Mouse (Mus musculus) forebrain, embryonic 16.5 days (tissue): Measurements from ENCODE around the gene Ssna1. TPM values are rescaled to one million over a fixed set of nuclear protein-coding genes. Genes with fewer than 3 reads are reported as not detected.

Source experiments
- ATAC-seq: fragments of 200-750 bp; cut with Nextera tagmentation; 2 replicates; pipeline ENCODE4 v1.8.0; 2017; ENCODE audit warnings: mild to moderate bottlenecking, moderate library complexity
- H3K27ac ChIP-seq: fragments of 300-500 bp; sonication (generic); 2 replicates; pipeline ENCODE4 v1.5.1; 2014; ENCODE audit warnings: low read length, control low read depth
- H3K27me3 ChIP-seq: fragments of 300-500 bp; sonication (generic); replicated peaks from 2 replicates; pipeline ENCODE4 v1.6.1; 2014; ENCODE audit warnings: low read length; ENCODE audit not compliant: control insufficient read depth, insufficient read depth
- H3K36me3 ChIP-seq: fragments of 300-500 bp; sonication (generic); 2 replicates; pipeline ENCODE4 v1.6.1; 2014; ENCODE audit not compliant: control insufficient read depth, insufficient read depth
- H3K4me1 ChIP-seq: fragments of 300-500 bp; sonication (generic); replicated peaks from 2 replicates; pipeline ENCODE4 v1.6.1; 2014; ENCODE audit warnings: low read length; ENCODE audit not compliant: control insufficient read depth, insufficient read depth
- H3K4me2 ChIP-seq: fragments of 300-500 bp; sonication (generic); 2 replicates; pipeline ENCODE4 v1.6.1; 2014; ENCODE audit warnings: mild to moderate bottlenecking, low read length, control low read depth
- H3K4me3 ChIP-seq: fragments of 300-500 bp; sonication (generic); replicated peaks from 2 replicates; pipeline ENCODE4 v1.5.1; 2014; ENCODE audit warnings: mild to moderate bottlenecking, low read length, control low read depth
- H3K9ac ChIP-seq: fragments of 300-500 bp; sonication (generic); replicated peaks from 2 replicates; pipeline ENCODE4 v1.6.1; 2014; ENCODE audit warnings: low read depth, low read length, control low read depth
- H3K9me3 ChIP-seq: fragments of 300-500 bp; sonication (generic); 2 replicates; pipeline ENCODE4 v1.6.1; 2016; ENCODE audit warnings: low read length; ENCODE audit not compliant: control insufficient read depth
- WGBS: fragments of 180-500 bp; shearing (Covaris S2); extraction: QIAGEN DNeasy Blood & Tissue Kit; methylation state at CpG from one replicate; pipeline ENCODE4 v1.1.7; 2014; 5-methylcytosine and 5-hydroxymethylcytosine counted together
- polyA plus RNA-seq: library from polyadenylated mRNA; unstranded; fragments of >200 nt; fragmentation: Nextera tagmentation; extraction: Ambion mirVana; gene quantifications from 2 replicates; pipeline ENCODE4 v1.2.1, GENCODE M21; 2015

The Ssna1 gene
- polyA plus RNA-seq, 1 experiment from 2014 or later: 204 TPM

DNA sequence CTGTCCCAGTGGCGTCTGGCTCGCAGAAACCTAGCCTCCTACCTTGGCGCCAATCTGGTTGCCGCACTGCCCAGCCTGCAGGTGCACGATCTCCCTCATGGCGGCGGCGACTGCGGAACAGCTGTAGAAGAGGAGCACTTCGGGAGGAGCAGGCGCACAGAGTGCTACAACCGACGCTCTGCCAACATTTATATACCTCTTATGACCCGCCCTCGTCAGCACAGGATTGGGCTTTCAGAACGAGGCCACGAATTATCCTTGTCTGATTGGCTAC is 47.8 kb downstream of the Ssna1 start, which contains the start of gene Tubb4b:
Gene Tubb4b (minus strand): TSS at position 211 of the 274 bp plus-strand sequence.
- H3K4me3 ChIP-seq: peak within 1 kb of the TSS; percentile 93
- H3K4me1 ChIP-seq: peaks cover 17% of the 10 kb centered on the region
- H3K27ac ChIP-seq: peak within 1 kb of the TSS; percentile 98
- no peak for ATAC-seq
- peak within 1 kb of the TSS; percentile 64 for H3K4me2 ChIP-seq
- H3K36me3 ChIP-seq: no peaks in the 10 kb centered on the region
- peak within 1 kb of the TSS; percentile 81 for H3K9ac ChIP-seq
- WGBS: 0% methylated on average over 17 of the region's 17 CpGs
- H3K27me3 ChIP-seq: no peaks in the 10 kb centered on the region
- no peaks in the 10 kb centered on the region for H3K9me3 ChIP-seq

DNA sequence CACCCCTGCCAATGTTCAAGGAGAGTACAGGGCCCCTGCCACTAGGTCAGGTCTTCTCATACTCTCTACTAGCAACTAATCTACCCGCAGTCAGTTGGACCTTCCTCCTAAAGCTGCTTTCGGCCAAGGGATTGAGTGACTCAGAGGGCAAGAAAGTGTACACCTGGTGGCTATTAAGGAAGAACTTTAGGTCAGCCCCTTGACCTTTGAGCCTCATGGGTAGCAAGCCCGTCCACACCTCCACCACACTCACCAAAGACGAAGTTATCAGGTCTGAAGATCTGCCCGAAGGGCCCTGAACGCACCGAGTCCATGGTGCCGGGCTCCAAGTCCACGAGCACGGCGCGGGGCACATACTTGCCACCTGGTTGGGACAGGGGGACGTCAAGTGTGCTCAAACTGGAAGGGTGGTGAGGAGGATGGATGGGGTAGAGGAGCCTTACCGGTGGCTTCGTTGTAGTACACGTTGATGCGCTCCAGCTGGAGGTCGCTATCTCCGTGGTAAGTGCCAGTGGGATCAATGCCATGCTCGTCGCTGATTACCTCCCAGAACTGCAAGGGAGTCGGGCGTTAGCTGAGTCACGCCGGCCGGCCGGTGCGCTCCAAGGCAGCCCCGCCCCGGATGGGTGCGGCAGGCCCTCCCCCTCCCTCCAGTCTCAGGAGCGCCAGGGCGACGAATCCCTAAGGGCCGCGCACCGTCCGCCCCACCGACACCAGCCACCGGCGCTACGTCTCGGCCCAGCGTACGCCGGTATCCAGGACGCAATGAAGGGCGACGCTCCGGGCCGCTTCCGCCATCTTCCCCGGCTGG is 48.4 kb downstream of the Ssna1 start:
- peak overlapping the region; percentile 93 for H3K4me3 ChIP-seq
- H3K4me1 ChIP-seq: peaks cover 16% of the 10 kb centered on the region
- WGBS: 3% methylated on average over 47 of the region's 53 CpGs
- peak overlapping the region; percentile 81 for H3K9ac ChIP-seq
- no peaks in the 10 kb centered on the region for H3K36me3 ChIP-seq
- H3K27ac ChIP-seq: peak overlapping the region; percentile 90
- H3K9me3 ChIP-seq: no peaks in the 10 kb centered on the region
- ATAC-seq: peak; percentile 17
- peak overlapping the region; percentile 64 for H3K4me2 ChIP-seq
- no peaks in the 10 kb centered on the region for H3K27me3 ChIP-seq

DNA sequence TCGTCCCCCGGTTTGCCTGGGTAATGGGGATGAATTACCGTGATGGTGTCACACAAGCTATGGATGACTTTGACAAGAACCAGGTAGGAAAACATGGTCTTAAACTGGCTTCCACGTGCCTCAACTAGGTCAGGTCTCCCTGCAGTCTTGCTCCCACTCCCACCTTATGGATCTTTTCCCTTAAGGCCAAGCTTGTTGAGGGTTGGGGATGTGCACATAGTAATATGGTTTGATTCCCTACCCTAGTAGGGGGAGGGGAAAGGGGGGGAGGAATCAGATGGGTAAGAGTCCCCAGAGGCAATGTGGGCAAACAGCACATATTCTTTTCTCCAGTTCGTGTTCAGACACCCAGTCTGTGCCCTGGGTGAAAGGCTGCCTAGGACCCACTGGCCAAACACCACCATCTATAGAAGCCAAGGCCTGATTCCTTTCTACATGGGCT is 50.9 kb downstream of the Ssna1 start:
- Histone ChIP-seq H3K9me3 (no peaks in the 10 kb centered on the region), H3K4me3 (no peak overlapping the region), H3K4me1 (peaks cover 14% of the 10 kb centered on the region), H3K4me2 (no peak overlapping the region), H3K27ac (no peak overlapping the region), H3K36me3 (no peaks in the 10 kb centered on the region), H3K27me3 (no peaks in the 10 kb centered on the region), H3K9ac (no peak overlapping the region)
- 74% methylated on average over 5 of the region's 5 CpGs for WGBS
- no peak for ATAC-seq

Other genes with a start within 250 kb of the Ssna1 start
- 186 and 223 TPM in 2 replicates for gene Nsmf, start 218.1 kb downstream of the Ssna1 start, polyA plus RNA-seq
- gene Entpd8, start 192.1 kb downstream of the Ssna1 start, polyA plus RNA-seq: not detected in 2 replicates
- gene Noxa1, start 177.3 kb downstream of the Ssna1 start, polyA plus RNA-seq: not detected in 2 replicates
- gene Nrarp, start 91.7 kb downstream of the Ssna1 start, polyA plus RNA-seq: 15.8 and 22.0 TPM in 2 replicates
- 0.85 and 1.6 TPM in 2 replicates for gene Tor4a, start 75.6 kb downstream of the Ssna1 start, polyA plus RNA-seq
- 91.7 and 101 TPM in 2 replicates for gene Nelfb, start 60.9 kb downstream of the Ssna1 start, polyA plus RNA-seq
- gene Stpg3, start 57.8 kb downstream of the Ssna1 start, polyA plus RNA-seq: not detected in 2 replicates
- gene Fam166a, start 53.7 kb downstream of the Ssna1 start, polyA plus RNA-seq: not detected in 2 replicates
- gene Tubb4b, start 47.7 kb downstream of the Ssna1 start, polyA plus RNA-seq: 394 TPM in 2 replicates
- not detected in 2 replicates for gene Slc34a3, start 38.1 kb downstream of the Ssna1 start, polyA plus RNA-seq
- not detected in 2 replicates for gene Rnf224, start 35.7 kb downstream of the Ssna1 start, polyA plus RNA-seq
- gene Rnf208, start 30.2 kb downstream of the Ssna1 start, polyA plus RNA-seq: 91.6 and 106 TPM in 2 replicates
- 0.33 TPM in 1 of 2 replicates, not detected in the other for gene Cysrt1, start 30.0 kb downstream of the Ssna1 start, polyA plus RNA-seq
- 5.8 and 9.0 TPM in 2 replicates for gene AL732309.1, start 25.6 kb downstream of the Ssna1 start, polyA plus RNA-seq
- gene Tmem203, start 17.0 kb downstream of the Ssna1 start, polyA plus RNA-seq: 16.0 and 16.2 TPM in 2 replicates
- 14.8 and 16.4 TPM in 2 replicates for gene Tprn, start 9.8 kb downstream of the Ssna1 start, polyA plus RNA-seq
- gene Anapc2, start within 50 bp of the Ssna1 start, polyA plus RNA-seq: 150 and 159 TPM in 2 replicates
- not detected in 2 replicates for gene Tmem210, start 15.7 kb upstream of the Ssna1 start, polyA plus RNA-seq
- 0.21 TPM in 1 of 2 replicates, not detected in the other for gene Lrrc26, start 17.5 kb upstream of the Ssna1 start, polyA plus RNA-seq
- gene Grin1, start 46.7 kb upstream of the Ssna1 start, polyA plus RNA-seq: 19.0 and 29.4 TPM in 2 replicates
- 50.6 and 54.6 TPM in 2 replicates for gene Man1b1, start 59.9 kb upstream of the Ssna1 start, polyA plus RNA-seq
- gene Dpp7, start 83.9 kb upstream of the Ssna1 start, polyA plus RNA-seq: 21.5 and 26.9 TPM in 2 replicates
- gene Uap1l1, start 93.2 kb upstream of the Ssna1 start, polyA plus RNA-seq: 3.3 and 7.5 TPM in 2 replicates
- 23.8 and 29.9 TPM in 2 replicates for gene Sapcd2, start 99.9 kb upstream of the Ssna1 start, polyA plus RNA-seq
- 5.2 and 6.2 TPM in 2 replicates for gene Entpd2, start 123.4 kb upstream of the Ssna1 start, polyA plus RNA-seq
- 384 and 515 TPM in 2 replicates for gene Npdc1, start 126.9 kb upstream of the Ssna1 start, polyA plus RNA-seq
- 0.31 TPM in 1 of 2 replicates, not detected in the other for gene Fut7, start 150.8 kb upstream of the Ssna1 start, polyA plus RNA-seq
- 12.2 and 14.9 TPM in 2 replicates for gene Abca2, start 156.3 kb upstream of the Ssna1 start, polyA plus RNA-seq
- gene Clic3, start 184.4 kb upstream of the Ssna1 start, polyA plus RNA-seq: 2.4 and 4.6 TPM in 2 replicates
- gene Paxx, start 188.7 kb upstream of the Ssna1 start, polyA plus RNA-seq: 89.2 and 108 TPM in 2 replicates
- gene Ptgds, start 197.6 kb upstream of the Ssna1 start, polyA plus RNA-seq: 212 and 217 TPM in 2 replicates
- not detected in 2 replicates for gene Lcn12, start 221.5 kb upstream of the Ssna1 start, polyA plus RNA-seq
- gene Fbxw5, start 228.3 kb upstream of the Ssna1 start, polyA plus RNA-seq: 133 and 156 TPM in 2 replicates
- gene C8g, start 229.3 kb upstream of the Ssna1 start, polyA plus RNA-seq: 4.4 and 4.5 TPM in 2 replicates